Mouse (Mus musculus) ovary, postnatal 14 days (tissue): ENCODE results near the gene Gm49358.

ENCODE experiments used
- DNase-seq: peaks from one replicate; pipeline ENCODE4 v3.0.0; 2022; ENCODE audit warnings: low spot score

Gene Gm49358

DNA sequence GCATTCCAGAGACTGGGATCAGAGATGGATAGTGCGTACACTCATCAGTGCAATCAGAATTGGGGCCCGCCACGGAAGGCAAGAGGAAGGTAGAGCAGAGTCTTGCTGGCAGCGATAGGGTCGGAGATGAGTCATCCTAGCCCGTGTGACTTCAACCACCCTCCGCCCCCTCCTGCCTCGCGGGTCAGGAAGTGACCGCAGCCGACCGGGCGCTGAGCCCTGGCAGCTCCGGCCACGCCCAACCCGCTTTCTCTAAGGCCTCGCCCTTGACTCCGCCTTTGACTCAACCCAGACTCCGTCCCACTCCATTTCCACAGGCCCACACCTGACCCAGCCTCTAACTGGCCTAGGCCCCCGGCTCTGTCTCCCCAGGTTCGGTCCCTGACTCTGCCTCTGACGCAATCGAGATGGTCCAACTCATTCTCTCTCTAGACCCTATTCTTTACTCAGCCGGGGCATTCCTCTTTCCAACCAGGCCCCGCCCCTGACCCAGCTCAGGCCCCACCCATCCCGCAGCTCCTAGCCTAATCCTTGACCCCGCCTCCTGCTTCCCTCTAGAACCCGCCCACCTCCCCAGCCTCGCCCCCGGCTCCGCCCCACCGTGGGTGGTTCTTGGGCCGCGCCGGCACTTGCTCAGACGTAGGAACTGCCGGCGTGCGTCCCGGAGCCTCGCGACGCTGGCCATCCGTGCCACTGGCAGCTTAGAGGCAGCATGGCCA lies 14.8 kb downstream of the Gm49358 start, which contains the start of gene Nt5dc3:
Gene Nt5dc3, plus strand, starts transcription at position 608 of the 719 bp plus-strand sequence.
- peak; percentile 87 for DNase-seq

DNA sequence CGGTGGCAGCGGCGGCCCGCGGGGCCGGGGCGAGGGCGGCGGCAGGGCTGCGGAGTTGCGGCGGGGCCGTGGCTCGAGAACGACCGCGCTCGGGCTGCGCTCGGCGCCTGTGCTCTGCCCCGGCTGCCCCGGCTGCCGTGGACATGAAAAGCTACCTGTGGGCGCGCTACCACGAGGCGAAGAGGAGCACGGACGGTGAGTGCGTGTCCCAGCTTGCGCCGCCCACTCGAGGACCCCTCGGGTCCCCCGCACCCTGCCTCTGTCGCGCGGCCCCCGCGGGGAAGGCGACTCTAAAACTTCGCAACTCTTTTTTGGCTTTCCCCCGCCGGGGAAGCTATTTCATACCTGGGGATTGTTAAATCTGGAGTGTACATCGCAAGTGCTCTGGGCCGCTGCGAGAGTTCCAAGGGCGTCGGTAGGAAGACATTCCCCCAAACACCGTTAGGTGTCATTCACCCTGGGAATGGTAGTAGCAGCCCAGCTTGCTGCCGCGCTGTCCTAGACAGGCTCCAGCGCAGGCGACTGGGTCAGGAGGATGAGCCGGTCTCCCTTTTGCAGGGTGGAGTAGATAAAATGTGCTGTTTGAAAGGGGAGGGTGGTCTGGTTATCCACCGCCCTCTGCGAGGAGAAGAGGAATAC lies 15.5 kb downstream of the Gm49358 start:
- no peak for DNase-seq

DNA sequence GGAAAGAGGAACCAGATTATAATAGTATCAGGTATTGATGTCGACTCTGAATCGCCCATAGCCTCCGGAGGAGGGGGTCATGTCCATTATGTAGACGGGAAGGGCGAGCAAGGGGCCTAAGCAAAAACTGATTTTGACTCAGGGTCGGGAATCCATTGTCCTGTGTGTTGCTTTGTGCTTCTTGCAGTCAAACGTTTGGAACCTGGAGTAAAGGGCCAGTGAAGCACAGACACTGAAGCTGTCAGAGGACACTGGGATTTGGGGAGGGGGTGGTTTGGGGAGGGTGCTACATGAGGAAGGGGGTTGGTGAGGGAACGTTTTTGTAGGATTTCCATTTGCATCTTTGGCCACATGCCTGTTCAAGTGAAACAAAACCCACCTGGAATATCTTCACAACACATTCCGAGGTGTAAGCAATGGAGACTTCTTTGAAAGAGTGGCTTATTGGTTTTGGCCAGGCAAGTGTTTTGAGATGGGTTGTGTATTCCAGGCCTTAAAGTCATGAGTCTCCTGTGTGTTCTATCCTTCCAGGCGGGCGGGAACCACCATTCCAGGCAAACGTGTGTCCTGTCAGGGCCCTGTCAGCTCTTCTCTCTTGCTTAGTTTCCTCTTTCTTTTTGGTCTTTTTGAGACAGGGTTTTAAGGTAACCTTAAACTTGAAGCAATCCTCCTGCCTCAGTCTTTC lies 16.2 kb downstream of the Gm49358 start:
- DNase-seq, result no peak

DNA sequence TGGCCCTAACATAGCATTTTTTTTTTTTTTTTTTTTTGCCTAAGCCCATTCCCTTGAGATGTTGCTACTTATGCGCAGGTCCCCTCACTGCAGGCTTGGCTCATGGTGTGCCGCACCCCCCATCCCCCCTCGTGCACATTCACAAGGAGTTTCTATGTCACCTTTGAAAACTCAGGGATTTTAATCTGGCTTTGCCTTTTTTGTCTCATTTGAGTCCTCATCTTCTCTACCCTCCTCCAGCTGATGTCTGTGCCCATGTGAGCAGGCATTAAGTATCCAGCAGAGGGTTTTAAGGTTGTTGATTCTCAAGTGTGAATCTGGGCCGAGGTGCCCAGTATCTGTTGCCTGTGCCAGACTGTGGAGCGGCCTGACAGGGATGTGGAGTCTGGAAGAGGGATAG lies 17.9 kb downstream of the Gm49358 start:
- no peak for DNase-seq

DNA sequence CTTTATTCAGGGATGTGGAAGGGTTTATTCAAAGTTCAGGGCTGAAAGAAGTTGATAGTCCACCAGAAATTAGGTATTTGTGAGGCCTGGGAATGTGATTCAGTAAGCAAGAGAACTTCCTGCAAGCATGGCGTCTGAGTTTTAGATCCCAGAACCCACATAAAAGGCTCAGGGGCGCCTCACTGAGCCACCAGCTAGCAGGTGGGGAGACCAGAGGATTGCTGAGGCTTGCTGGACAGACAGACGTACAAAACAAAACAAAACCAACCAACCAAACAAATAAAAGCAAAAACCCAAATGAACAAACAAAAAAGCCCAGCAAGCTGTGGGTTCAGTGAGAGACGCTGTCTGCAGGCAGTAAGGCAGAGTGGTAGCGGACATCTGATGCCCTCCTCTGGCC lies 18.9 kb downstream of the Gm49358 start:
- DNase-seq, result no peak

DNA sequence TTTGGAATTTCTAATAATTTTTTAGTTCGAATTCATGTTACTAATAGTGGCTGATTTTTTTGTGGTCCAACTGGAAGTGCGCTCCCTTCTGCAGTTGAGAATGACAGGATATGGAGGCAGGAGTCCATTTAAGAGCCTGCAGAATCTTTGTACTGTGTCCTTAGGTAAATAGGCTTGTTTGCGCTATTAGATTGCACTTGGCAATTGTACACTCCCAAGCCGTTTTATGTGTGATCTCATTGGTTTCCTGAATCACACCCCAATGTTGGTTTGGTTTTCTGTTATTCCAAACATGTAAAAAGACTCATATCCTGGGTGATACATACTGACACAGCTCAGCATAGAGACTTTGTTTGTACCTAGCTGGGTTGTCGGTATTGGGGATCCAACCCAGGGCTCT lies 19.8 kb downstream of the Gm49358 start:
- DNase-seq, result no peak

DNA sequence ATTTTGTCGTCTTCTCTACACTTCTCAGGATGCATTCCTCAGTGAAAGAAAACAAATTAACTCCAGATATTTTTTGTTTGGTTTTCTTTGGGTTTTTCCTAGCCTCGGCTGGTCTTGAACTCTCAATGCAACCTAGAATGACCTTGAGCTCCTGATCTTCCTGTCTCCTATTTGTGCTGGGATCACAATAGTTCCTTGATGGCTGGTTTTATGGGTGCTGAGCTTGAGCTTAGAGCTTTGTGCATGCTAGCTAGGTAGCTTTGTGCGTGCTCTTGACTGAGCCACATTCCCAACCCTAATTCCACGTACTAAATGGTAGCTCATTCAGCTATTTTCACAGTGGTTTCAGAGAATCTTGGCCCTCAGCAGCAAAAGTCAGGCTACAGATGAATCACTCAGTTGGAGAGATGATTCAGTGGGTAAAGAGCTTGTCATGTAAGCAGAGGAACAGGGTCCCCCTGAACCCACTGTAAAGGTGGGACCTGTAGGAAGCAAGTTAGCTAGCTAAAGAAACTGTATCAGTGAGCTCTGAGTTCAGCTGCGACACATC lies 20.4 kb downstream of the Gm49358 start:
- DNase-seq, result no peak

DNA sequence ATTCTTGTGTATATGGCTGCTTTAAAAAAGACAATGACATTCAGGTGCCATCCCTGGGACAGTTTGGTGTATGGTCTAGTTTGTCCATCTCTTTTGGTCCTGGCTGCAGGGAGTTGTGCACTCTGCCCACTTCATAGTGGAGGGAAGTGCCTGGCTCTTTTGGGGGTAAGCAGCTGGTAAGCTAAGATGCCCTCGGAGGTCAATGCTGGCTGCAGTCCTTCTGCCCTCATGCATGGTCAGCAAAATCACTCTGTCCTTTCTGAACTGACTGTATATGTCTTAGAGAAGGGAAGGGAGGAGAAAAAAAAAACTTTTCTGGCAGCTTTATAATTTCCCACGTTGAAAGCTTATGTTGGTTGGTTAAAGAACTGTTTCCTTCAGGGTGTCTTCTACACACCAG lies 21.6 kb downstream of the Gm49358 start:
- DNase-seq, result no peak

DNA sequence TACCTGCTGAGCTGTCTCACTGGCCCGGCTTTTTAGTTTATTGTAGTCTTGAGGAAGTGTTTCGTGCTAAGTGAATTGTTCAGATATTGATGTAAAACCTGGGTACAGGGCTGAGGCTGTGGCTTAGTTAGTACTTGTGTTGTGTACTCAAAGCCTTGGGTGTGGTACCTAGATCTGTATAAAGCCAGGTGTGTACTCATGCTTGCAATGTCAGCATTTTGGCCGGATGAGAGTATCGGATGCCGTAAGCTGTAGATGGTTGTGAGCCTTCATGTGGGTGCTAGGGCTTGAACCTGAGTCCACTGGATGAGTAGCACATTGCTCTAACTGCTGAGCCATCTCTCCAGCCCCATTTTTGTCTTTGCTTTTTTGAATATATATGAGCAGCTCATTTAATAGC lies 22.3 kb downstream of the Gm49358 start:
- no peak for DNase-seq

DNA sequence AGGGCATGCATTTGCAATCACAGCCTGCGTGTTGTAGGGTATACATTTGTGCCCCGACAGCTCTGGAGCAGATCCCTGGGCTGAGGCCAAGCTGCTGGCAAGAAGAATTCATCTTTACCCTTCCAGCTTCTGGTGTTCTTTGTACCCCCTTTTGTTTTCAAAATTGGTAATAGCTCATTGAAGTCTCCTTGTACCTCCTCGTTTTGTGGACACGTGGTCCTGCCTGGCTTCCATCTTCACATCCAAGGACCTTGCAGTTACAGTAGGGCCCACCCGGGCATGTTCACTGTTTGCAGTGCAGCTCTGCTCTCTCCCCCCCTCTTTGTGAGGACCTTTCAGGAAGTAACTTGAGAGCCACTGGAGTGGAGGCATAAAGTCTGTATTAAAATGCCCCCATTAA lies 24.4 kb downstream of the Gm49358 start:
- no peak for DNase-seq

DNA sequence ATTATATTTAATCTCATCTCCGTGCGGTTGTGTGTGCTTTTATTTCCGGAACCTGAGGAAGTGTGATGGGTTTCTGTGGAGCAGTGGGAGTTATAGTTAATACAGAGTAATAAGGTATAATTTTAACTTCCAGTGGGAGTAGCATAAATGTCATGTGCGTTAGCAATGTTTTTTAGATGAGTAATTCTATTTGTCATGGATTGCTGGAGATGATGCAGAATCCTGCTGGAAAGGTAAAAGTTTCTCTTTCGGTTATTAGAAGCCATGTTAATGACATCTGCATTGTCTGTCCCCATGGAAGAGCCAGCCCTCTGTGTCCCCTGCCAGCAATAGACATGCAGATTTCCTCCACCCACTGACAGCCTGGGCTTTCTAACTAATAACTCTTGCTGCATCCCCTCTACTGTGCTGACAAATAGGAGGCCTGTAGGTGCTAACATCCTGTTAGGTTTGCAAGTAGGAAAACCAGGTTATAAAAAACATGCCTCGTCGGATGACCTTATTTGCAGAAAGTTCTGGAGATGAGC lies 25.4 kb downstream of the Gm49358 start:
- no peak for DNase-seq

DNA sequence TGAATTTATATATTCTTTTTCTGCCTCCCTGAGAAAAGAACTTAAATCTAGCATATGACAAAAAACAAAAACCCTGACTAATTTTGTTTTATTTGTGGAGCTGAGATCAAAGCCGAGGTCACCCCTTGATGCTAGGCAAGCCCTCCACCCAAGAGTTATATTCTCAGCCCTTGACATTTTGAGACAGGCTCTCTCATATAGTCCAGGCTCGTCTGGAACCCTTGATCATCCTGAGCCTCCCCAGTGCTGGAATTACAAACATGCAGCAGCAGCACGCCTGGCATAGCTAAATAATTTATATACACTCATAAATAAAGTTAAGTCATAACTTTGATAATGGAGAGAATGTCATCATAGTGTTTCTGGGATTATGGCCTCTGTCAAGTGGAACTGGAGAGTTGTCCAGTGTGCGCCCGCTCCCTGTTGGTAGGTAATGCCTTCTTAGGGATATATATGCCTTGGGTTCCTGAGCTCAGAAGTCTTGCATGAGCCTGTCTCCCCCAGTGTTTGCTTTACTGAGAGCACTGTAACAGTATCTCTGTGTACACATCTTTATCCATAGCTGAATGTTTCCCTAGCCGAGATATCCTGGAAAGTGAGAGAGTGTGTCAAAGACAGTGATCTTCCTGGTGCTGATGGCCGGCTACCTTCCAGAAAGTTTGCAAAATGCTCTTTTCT lies 27.9 kb downstream of the Gm49358 start:
- DNase-seq, result no peak

DNA sequence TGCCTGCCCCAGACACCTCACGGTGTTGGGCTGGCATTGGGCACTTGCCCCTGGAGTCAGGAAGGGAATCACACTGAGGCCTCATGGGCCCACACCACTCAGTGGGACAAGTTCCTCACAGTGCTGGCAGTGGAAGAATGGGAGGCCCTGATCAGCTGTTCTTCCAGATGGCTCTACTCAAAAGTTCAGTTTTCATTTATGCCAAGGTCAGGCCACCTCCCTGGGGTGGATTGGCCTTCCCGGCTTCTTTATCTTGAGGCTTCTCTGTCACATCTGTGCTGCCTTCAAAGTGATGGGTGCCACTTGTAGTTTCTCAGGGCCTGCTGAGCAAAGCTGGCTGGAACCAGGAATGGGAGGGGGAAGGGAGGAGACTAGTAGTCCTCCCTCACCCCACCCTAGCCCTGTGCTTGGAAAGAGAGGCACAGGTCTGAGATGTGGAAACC lies 29.8 kb downstream of the Gm49358 start:
- no peak for DNase-seq

DNA sequence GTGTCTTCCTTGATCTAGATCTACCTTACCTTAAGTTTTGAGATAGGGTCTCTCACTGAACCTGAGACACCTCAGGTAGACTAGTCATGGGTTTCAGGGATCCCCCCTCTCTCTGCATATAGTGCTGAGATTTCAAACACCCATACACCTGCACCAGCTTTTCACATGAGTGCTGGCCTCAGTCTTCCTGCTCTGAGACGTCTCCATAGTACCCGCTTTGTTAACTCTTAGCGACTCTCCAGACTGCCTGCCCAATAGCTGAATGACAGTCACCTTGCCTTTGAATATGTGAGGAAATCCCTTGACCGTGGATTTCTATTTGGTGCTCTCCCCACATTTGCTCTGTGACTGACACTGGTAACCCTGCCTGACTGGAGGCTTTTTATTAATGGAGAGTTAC lies 30.4 kb downstream of the Gm49358 start:
- no peak for DNase-seq

DNA sequence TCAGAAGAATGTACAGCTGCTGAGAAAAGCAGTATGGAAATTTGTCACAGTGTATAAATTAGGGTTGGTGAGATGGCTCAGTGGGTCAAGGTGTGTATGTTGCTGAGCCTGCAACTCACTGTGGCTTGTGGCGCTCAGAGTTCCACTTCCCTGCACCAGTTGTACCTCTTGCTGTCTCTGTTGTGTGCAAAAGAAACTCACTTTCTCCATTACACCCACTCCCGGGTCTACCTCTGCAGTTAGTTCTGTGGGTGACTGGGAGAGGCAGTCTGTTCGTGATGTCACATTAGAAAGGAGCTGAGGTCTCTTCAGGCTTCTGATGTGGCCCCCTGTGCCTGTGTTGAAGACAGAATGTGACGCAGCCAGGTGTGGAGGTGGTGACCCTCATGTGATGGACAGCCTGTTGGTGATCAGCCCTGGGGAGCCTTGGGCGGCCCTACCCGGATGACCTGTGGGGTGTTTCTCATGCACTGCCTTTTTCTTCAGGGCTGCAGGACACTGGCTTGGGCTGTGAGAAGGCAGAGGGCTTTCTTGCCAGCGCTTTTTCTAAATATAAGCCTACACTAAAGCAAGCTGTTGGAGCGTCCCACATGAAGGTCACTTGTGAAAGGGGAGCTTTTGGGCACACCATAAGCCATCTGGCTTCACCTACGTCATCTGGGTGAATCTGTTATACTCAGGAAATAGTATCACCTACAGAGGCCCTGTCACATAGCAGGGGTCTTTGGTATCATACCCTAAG lies 31.2 kb downstream of the Gm49358 start:
- no peak for DNase-seq

DNA sequence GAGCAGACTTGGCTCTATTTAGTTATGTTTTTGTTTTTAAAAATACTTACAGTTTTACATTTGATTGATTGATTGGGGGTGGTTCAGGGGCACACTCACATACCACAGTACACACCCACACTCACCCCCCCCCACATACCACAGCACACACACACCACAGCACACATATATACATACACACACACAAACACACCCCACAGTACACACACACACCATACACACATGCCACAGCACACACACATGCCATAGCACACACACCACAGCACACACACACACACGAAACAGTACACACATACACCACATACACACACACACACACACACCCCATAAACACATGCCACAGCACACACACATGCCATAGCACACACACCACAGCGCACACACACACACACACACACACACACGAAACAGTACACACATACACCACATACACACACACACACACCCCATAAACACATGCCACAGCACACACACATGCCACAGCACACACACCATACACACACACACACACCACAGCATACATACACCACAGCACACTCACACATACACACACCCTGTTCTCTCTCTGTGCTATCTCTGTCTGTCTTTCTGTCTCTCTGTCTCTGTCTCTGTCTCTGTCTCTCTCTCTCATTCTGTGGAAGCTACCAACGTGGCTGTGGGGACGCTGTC lies 32.4 kb downstream of the Gm49358 start:
- no peak for DNase-seq

DNA sequence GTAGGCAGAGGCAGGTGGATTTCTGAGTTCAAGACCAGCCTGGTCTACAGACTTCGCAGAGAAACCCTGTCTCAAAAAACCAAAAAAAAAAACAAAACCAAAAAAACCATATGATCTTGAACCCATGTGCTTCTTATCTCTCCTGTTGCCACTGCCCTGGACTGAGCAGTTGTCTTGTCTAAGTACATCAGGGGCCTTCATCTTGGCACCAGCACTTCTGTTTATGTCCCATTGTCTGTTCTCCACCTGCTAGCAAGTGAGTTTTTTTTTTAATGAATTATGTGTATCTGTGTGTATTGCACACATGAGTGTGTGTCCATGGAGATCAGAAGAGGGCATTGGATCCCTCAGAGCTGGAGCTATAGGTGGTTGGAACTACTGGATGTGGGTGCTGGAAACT lies 43.6 kb downstream of the Gm49358 start:
- no peak for DNase-seq

DNA sequence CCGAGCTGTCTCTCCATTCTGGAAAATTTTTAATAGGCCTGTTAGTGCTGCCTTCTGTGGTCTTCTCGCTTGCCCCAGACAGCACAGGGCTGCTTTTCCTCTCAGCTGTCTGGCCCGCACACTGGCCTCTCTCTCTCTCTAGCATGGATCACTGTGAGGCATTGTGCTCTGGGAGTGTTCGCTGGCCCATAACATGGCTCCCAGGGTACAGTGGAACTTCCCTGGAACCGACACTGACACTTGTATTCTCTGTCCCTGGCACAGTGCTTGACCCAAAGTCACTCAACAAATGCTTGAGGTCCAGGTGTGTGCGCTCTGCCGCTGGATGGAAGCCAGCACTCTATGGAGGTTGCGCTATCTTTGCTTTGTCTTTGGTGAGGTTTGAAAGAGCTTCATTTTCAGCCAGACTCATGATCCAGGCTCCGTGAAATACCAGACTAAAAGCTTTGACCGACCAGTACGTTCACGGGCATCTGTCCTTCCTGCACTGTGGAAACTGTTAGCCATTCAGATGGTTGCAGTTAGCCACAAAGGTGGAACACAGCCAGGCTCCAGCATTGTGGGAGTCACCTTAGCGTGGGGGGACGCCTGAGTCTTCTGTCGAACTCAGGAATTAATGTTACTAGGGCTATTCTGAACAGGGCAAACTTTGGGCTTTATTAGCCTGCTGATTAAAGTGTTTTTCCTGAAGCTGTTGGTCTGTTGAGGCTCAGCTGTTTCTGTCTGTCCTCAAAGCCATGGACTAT lies 44.4 kb downstream of the Gm49358 start:
- DNase-seq, result peak; percentile 29

DNA sequence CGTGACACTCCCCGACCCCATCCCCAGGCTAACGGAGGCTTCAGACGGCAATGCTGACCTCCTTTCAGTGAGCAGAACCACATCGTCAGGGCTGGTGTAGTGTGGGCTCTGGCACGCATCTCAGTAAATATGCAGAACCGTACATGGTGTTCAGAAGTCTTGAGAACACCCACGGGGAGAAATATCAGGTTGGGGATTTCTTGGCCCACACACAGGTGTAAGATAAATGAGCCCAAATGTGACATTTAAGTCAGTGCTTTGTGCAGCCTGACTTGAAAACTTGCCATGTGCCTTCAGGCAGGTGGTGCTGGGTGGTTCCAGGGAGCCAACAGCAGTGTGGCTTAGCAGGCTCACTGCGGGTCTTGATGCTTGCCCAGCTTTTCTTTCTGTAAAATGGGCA lies 46.2 kb downstream of the Gm49358 start:
- no peak for DNase-seq

DNA sequence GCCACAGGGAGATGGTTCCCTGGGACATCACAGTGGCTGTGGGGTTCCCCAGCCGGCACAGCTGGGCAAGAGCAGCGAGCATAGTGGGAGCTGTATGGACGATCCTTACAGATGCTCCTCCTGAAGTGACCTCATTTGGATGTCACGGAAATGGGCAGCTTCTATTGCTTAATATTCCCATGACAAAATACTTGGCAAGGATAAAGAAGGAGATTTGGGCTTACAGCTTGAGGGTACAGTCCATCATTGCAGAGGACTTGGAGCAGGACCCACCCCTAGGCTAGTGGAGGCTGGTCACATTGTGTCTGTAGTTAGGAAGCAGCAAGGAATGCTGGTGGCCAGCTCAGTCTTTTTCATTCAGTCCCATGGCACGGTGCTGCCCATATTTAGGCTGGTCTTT lies 46.8 kb downstream of the Gm49358 start:
- DNase-seq, result no peak
